Mouse (Mus musculus) ES-Bruce4 (cell line): ENCODE measurements around the gene Lrrc52.

Experiments
- CTCF ChIP-seq: IDR thresholded peaks from one replicate; pipeline ENCODE4 v1.8.1; 2011; ENCODE audit warnings: low read depth, low read length
- POLR2A ChIP-seq: IDR thresholded peaks from one replicate; pipeline ENCODE4 v1.8.1; 2011; ENCODE audit warnings: low read length; ENCODE audit not compliant: insufficient read depth

DNA sequence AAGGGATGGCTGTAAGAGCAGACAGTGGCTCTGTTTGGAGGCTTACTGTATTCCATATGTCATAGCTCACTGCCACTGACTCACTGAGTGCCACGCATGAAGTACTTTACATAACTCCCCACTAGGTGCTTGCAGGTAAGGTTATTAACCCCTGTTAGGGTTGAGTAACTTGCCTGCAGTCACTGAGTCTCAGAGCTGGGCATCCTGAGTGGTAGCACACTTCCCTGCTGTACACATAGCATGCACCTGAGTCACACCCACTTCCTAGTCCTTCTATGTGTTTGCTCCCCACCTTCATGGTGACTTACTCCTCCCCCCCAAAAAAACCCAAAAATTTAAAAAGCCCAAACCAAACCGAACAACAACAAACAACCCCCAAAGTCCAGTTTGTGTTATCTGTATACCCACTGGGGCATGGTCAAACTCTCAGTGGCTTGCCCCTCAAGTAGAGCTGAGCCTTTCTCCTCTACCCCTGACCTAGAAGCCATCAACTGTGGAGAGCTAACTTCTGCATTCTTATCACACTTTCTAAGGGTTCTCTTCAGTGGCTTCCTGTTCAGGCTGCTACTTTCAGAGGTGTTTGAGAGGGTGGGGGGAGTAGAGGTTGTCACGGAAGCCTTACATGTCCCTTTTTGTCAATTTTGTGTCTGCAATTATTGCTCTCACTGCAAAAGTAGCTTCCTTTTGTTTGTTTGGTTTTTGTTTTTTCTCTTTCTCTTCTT lies 20.5 kb upstream of the Lrrc52 start:
- TF ChIP-seq POLR2A (no peak), CTCF (no peak)
